Mouse (Mus musculus) adipocyte (in vitro differentiated cells): ENCODE measurements at regions not wholly inside any gene's neighbourhood (a gene's known extent, or its start where the extent isn't known, plus 50 kb on each side); places are given as distances from the start of the nearest gene placed in this dataset.

ENCODE experiments used
- DNase-seq: peaks from one replicate; pipeline ENCODE4 v3.0.0-alpha.2; 2016; ENCODE audit warnings: low spot score

DNA sequence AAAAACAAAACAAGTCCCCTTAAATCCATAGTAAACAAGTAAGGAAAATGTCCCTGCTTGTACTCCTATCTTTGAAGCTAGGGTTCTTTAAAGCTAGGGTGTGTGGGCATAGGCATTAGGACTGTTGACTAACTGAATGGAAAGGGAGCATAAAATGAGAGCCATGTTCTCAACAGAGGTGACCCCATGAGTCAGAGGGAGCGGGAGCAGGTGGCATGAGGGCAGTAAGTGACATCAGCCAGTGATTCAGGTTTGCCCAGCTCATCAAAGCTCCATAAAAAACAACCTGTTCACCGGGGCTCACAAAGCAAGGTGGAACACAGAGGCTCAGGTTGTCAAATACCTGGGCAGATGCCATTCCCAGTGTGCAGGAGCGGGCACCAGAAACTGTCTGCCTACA is 104.6 kb upstream of the 1700056E22Rik start:
- no peak for DNase-seq

DNA sequence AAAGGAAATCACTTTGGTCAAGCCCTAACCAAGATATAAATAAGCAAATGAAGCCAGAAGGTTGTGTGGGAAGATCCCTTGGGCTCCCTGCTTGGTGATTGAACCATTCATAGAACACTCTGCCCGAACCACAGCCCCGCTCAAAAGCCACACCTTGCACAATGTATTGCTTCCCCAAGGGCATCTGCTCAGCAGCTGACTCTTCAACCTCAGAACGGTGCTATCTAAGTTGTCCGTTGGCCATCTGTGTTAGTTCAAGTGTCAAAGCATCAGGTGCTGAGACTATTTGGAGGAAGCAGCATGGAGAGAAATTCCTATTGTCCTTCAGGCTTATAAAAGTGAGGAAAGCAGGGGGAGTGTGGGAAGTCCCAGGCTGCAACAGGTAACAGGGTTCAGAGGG is 96.8 kb upstream of the 1700056E22Rik start:
- DNase-seq: no peak

DNA sequence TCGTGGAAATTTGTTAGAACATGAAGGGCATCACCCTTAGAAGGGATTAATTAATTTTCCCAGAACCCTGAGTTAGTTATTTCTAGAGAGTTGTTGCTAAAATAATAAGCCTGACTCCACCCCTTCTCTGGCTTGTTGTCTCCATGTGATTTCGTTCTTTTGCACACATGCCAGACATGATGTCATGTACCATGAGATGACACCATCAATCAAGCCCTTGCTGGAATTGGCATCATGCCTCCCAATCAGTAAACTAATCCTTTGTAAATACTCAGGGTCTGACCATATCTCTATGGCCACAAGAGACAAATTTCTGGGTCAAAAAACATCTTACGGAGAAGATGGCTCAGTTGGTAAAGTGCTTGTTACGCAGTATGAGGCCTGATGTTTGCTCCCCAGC is 93.2 kb upstream of the 1700056E22Rik start:
- DNase-seq: peak; percentile 19

DNA sequence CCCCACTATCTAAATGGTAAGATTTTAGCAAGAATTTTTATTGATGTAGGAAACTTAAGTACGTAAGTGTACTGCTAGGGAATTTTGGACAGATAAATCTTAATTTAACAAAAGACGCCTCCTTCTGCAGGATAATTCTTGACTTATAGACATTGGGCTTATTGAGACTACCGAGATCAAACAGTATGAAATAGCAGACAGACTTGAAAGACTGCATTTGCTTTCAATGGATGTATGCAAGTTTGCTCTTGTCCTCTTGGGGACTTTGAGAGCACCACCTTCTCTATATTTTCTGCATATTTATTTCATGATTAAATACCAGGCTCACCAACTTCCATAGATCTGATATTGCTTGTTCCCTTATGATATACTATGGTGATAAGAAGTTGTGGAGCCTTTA is 92.8 kb upstream of the 1700056E22Rik start:
- DNase-seq: no peak
